Mouse (Mus musculus) left cerebral cortex, adult 9 months (tissue): Measurements from ENCODE around the gene Jmjd1c.

Source experiments
- DNase-seq, 2 experiments: peaks; one replicate each; pipeline ENCODE4 v3.0.0; 2022; ENCODE audit warnings: low spot score in 2 of 2

Jmjd1c gene

DNA sequence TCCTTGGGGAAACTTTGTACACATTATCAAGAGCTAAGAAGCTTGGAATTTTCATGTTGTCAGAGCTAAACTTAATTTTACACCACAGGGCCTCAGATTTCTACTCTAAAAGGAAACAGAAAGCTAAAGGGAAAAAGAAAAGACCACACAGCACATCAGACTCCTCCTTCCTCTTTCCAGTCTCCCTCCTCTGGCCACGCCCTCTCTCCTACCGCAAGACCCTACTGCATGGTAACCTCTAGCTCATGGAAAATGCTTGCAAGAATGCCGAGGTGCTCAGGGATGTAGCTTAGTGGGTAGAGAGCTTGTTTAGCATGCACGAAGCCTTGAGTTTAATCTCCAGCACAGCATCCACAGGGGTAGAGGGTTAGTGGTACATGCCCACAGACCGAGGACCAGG, 24.0 kb upstream of the Jmjd1c start:
- DNase-seq = no peak

DNA sequence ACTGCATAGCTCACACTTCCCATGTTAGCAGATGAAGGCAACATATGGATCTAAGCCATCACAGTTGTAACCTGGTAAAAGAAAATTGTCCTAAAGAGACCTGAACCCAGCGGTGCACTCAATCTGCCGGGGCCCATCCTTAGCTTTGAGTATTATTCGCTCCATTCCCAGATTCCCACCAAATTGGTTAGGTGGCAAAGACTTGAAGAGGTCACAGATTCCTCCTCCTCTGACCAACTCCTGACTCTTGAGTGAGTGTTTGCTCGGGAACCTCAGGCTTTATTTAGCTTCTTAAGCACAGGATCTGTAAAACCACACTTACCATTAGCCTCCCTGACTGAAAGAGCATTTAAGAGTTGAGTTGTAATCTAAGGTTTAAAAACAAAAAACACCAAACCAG, 23.3 kb upstream of the Jmjd1c start:
- DNase-seq = no peak

DNA sequence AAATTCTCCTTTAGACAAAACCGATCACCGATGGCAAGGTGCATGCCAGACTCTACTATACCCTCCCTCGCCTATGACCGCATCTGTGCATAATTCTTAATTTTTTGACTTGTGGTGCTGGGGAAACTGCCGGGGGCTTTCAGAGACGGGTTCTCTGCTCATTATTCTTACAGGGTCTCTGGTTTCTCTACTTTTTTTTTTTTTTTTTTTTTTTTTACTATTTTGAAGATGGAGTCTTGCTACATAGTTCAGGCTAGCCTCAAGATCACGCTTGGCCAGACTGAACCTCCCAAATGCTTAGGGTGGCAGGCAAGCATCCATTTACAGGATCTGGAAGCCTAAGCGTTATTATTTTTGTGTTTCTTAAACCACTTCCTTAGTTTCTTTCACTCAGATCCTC, 22.3 kb upstream of the Jmjd1c start:
- no peak for DNase-seq

DNA sequence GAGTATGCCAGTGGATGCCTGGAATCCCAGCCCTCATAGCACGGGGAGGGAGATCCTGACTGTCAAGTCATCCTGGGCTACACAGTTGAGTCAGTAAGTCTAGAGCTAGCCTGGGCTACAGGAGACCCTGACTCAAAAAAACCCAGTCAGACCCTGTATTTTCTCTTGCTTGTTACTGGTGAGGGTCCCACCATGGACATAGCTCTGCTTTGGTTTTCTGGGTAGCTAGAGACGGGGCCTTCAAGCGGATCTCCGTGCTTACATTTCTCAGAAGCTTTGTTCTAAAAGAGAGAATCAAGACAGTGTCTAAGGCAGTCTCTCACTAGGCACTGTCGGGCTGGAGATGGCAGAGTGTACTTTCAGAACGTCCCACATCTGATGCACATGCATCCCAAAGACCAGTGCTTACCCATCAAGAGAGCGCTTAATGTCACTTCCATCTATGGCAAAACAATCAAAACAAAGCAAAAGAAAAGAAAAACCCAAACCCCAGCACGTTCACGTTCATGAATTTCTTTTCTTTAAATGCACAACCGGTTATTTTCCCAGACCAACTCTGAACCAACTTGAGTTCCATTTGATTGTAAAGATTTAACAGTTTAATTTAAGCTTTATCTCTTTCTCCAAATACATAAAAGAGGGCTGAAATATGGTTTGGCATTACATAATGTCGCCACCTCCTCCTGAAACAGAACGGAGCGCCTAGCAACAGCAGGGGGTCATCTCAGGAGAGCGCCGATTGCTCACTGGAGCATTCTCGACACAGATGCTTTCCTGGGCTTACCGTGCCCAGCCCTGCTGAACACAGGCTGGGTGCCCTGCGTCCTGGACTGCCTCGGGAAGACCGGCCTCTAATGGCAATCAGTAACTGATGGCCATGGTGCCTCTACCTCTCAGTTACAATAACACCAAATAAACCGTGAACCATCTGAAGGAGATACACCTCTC, 19.7 kb upstream of the Jmjd1c start:
- DNase-seq = peak in 1 of 2 experiments; percentile 69

DNA sequence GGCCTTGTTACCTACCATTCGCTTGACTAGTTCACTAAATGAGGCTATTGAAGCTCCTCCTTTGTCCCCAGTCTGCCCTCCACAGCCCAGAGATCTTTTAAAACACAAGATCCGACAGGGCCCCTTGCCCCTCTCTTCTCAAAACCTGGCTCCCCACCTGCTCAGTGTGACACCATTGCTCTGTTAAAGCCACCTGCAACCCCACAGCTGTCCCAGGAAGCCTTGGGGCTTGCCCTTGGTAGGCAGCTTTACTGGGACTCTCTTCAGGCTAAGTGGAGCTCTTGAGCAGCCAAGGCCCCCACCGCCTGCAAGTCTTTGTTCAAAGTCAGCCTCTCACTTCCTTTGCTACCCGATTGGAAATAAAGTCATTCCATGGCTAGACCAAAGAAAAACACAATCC, 16.9 kb upstream of the Jmjd1c start:
- DNase-seq = no peak

DNA sequence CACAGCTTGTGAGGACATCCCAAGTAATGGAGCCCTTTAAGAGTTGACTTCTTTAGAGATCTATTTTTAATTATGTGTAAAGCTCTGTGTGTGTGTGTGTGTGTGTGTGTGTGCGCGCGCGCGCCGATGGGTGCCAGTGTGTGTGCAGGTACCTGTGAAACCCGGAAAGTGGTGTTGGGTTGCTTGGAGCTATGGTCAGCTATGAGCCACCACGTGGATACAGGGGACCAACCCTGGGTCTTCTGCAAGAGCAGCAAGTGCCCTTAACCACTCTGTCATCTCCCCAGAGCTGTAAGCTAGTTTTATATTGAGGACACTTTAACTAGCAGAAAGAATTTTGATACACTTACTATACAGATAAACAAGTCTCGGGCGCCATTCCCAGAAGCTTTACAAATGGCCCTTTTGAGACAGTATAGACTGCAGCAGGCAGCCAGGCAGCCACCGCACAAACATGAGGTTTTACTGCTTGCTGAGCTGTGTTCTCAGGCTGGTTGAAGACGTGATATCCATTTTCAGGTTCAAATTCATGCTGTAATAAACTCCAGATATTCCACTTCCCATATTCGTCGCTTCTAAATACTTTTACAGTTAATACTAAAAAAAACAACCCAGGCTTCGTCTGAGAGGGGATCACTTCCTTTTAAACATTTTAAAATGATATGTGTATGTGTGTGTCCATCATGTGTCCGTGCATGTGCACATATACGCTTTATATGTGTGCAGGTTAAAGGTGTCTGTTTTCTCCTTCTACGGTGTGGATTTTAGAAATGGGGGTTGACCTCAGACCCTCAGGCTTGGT, 14.5 kb upstream of the Jmjd1c start:
- DNase-seq = no peak

DNA sequence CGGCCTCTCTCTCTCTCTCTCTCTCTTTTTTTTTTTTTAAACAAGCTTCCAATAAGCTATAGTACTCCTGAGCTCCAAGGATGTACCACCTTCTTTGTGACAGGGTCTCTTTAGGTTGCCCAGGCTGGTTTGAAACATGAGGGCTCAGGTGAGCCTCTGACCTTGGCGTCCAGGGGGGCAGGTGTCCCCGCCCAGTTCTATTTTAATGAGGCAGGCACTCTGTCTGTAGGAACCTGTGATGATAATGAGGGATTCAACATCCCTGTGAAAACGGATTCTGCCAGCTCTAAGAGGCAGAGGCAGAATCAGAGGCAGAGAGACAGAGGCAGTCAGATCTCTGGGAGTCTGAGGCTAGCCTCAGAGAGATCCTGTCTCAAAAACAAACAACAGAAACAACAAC, 13.4 kb upstream of the Jmjd1c start:
- no peak for DNase-seq

DNA sequence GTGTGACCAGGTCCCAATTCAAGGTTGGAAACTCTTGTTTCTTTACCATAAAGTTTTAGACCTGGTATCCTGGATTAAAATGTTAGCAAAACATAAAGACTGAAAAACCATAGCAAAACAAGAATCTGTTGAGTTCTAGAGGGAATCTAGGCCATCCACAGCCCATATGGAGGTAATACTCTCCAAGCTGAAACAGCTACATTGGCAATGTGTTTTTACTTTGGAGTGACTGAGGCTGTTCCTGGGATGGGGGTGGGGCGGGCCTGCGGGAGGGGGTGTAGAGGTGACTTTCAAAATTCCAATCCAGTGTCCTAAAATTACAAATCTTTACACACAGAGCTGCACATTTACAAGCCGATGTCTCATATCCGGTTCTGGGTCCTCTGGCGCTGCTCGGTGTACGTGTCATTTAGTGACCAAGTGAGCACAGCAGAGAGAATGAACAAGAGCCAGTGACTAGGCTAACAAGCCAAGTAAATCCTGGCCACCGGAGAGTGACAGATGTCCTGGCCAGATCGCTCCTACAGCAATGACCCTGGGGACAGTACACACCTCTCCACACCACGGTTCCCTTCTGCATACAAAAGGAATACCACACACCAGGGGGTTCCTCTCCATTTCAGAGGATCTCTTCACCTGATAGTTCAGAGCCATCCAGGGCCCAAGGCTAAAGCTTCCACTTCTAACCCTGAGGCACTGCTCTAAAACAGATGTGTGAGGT, 12.3 kb upstream of the Jmjd1c start:
- DNase-seq = no peak

DNA sequence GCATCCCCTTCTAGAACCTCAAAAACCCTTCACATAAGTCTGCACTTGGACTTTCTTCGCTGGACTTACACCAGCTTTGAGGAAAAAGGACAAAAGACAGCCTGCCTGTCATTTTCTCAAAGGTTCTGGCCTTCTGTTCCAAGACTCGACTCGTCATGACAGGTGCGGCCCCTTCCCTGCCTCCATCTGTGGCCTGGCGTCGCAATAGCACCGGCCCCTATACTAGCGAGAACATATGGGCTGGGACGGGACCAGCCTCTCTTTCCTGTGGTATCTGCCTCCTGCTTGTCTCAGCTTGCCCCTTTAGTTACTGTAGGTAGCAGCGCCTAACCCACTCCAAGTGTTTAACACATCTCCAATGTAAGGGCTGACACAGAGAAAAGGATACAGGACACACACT, 10.8 kb upstream of the Jmjd1c start:
- DNase-seq = no peak

DNA sequence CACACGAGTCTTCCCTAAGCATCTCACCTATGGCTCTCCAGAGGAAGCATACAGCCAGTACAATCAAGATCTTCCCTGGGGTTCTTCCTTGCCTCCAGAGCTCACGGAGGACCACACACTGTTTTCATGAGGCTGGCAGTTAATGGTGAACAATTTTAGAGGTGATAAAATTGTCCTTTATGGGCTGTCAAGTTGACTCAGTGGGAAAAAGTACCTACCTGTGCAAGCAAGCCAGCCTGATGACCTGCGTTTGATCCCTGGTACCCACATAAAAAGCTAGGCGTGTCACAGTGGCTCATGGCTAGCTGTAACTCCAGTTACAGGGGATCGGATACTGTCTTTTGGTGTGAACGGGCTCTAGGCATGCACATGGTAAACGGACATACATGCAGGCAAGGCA, 10.0 kb upstream of the Jmjd1c start:
- DNase-seq = no peak

DNA sequence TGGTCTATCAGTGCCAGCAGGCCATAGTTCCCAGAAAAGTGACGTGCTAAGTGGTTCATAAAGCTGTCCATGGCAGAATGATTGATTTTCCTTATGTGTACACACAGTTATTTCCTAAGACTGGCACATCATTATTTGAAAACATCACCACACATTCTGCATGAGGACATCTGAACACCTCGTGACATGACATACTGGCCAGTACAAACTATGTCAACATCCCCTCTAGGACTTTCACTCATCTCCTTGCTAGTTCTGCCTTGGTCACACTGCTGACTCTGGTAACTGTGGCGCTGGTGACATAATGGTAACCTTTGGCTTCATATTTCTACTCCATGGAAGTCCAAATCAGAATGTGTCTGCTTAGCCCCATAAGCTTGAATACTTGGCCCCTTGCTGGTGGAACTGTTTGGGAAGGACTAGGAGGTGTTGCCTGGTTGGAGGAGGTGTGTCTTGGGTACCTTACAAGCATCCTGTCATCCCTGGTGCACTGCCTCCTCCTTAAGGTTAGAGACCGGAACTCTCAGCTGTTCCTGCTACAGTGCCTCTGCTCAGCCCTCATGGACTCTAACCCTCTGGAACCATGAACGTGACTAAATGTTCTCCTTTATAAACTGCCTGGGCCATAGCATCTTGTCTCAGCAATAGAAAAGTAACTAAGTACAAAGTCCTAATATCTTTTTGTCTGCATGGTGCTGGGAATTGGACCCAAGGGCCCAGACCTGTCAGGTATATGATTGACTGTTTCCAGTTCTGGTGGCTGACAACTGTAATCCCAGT, 8.3 kb upstream of the Jmjd1c start:
- no peak for DNase-seq

DNA sequence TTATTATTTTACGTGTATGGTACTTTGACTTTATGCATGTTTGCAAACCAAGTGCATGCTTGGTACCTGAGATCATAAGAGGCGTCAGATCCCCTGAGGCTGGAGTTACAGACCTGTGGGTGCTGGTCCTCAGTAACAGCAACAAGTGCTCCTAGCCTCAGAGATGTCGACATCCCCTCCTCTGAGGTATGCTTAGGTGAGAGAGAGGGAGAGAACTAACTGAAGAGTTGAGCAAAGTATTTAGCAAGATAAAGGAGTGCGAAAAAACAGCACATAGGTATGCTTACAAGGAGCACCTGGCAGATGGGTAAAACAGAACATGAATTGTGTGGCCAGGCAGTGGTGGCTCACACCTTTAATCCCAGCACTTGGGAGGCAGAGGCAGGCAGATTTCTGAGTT, 5.3 kb upstream of the Jmjd1c start:
- no peak for DNase-seq

DNA sequence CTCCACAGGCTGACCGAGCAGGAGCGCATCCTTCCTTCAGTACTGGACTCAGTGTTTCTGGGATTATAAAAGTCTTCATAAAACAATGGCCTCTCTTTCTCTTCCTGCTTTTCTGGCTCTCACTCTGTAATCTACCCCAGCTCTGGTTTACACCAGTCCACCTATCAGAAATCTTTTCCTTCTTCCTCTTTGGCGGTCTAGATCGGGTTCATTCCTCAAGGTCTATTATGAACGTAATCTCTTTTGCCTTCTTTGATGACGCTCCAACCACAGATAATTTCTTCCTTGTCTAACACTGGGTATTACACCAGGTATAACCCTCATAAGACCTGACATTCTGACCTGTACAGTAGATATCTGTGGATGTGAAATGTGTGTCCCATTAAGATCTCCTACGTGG, 1.0 kb upstream of the Jmjd1c start:
- no peak for DNase-seq

DNA sequence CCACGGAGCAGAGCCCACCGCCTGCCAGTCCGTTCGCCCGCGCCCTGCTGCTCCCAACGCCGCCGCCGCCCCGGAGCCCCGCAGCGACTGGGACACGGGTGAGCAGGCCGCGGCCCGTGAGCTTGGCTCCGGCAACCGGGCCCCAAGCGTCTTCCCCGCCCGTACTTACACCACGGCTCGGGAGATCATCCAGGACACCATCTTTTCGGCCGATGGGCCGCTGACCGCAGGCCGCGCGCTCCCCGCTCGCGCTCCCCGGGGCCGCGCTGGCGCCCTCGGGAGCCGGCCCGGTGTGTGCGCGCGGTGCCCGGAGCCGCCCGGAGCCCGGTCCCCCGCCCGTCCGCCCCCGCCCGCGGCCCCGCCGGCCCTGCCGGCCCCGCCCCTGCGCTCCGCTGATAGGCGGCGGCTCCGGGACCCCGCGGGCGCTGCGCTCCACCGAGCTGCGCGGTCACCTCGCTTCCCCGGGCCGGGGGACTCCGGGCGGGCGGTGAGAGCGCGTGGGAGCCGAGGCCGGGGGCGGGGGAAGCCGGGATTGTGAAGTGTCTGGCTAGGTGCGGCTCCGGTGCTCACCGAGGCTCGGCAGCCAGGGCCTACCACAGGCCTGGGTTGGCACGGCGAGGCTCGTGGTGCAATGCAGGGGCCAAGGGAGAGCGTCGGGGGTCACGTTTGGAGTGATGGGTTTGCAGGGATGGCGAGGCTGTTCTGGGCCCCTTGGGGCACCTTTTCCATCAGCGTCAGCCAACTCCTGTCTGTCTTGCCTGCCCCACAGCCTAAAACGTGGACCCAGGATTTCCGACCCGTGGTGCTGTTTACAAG, 904 bp downstream of the Jmjd1c start, which contains the start of gene Reep3:
Reep3 (minus strand) TSS at position 325 of the 816 bp plus-strand sequence.
- peak in 1 of 2 experiments; percentile 56 for DNase-seq

DNA sequence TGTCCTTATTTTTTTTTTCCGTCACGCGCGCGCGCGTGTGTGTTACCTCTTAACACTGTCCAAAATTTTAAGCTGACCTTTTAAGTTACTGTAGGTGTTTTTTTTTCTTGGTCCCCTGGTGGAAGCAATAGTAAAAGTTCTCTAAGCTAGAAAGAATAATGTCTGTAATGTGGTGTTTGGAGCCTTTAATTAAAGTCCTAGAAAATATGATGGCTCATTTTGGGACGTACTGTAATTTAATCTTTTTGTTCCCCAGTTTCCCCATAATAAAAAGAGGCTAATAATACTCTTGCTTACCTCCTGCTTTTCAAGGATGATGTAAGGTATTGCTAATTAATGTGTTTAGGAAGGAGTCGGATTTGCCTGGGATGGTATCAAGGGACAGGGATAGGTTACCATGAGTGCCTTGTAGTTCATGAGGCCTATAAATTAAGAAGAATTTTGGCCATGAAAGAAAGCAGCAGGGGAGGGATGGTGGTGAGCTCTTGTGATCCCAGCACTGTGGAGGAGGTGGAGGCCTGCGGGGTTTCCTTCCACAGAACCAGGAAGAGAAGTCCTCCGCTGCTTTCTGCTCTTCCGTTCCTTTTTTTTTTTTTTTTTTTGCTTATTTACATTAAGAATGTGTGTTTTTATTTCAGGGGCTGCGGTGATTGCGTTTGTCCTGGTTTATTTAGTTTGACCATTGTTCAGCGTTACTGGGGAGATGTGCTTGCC, 1.7 kb downstream of the Jmjd1c start:
- DNase-seq = no peak

DNA sequence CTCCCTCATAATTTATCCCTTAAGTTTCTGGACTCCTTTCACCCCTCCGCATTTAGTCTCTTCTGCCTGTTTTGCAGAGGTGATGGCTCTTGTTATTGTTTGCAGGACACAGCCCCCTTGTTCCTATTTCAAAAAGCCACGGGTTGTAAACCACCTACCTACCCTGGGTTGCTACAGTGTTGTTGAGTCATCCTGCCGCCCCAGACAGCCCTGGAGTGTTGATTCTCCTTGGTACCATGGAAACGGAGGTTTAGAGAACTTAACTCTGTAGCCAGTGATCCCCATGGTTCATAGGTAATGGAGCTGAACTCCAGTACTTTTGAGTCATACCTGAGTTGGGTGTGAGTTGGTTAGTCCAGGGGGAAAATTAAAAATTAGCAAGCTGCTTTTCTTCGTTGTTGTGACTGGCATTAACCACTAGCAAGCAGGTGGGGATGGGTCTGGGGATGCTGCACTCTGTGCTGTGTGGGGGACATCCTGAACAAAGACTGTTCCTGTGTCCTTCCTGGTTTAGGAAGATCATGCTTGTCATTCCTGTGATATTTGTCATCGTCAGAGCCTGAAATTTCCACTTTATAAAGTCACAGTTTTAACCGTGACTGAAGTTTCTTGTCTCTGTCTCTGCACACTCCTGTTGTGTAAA, 2.6 kb downstream of the Jmjd1c start:
- DNase-seq = peak in 1 of 2 experiments; percentile 47

DNA sequence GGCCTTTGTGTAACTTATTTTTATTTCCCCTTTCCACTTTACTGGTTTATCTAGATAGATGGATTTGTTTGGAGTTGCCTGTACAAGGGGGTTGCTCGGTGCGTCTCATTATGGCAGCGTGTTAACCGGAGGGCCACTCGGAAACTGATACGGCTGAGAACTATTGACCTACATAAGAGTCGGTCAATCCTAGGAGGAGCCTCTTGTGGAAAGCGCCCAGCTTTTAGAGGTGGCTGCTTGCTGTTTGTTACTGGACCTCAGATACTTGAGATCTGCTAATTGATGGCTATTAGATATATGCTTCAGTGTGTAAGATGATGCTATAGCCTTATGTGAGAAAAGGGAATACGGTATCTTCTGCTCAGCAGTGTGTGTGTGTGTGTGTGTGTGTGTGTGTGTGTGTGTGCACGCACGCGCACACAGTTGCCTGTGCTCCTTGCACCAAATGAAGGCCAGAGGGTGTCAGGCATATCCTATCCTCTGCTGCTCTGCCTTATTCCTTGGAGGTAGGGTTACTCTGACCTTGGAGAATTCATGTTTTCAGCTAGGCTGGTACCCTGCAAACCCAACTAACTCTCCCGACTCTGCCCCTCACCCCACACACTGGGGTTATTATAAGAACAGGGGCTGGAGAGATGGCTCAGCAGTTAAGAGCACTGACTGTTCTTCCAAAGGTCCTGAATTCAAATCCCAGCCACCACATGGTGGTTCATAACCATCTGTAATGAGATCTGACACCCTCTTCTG, 3.4 kb downstream of the Jmjd1c start:
- DNase-seq = no peak

DNA sequence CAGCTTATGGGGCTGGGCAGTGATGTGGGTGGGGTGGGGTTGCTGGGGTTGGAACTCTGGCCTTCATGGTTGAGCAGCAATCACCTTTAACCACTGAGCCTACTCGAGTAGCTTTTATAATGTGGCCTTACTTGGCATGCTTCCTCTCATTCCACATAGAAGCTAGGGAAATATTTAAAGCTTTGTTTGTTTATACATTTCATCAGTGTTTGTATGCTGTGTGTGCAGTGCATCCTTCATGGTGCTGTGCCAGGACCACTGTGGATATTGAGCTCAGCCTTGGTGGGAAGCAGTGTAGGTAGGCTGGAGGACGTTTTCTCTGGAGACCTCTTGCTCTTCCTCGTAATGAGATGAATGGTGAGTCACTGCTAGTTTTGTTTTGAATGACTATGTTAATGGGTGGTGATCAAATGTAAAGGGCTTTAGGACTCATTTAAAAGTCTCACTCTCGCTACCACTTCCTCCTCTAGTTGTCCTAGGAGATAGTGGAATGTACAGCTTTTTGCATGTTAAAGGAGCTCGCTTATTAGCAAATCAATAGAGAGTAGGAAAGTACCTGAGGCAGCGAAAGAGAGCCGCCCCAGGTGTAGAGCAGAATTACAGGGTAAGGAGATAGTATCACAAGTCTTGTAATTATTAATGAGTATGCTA, 4.2 kb downstream of the Jmjd1c start:
- DNase-seq = no peak
